Mouse (Mus musculus): ENCODE data around the gene Cdca5. TPM values are rescaled to one million over a fixed set of nuclear protein-coding genes. Genes with fewer than 3 reads are reported as not detected.

Cdca5 gene
- polyA plus RNA-seq, 1 experiment from 2014 or later = 43.5 TPM

- Histone ChIP-seq H3K27ac (no peak within 1 kb of the TSS), H3K9me3 (no peaks in the 10 kb centered on the region), H3K4me1 (no peaks in the 10 kb centered on the region), H3K27me3 (ENCODE audit: insufficient read depth, poor library complexity, severe bottlenecking) (no peaks in the 10 kb centered on the region), H3K36me3 (peaks cover 66% of the 10 kb centered on the region), H3K4me3 (no peak within 1 kb of the TSS)
- no peak for DNase-seq (ENCODE audit: low spot score)
- 81% methylated on average over 7 of the region's 7 CpGs for WGBS
Measured at GRCm38 (mm10) chr19:6094119-6094518, 9.3 kb downstream of the Cdca5 start, which contains the start of gene AC131692.1. Gene AC131692.1, plus strand, starts transcription at chr19:6094419.

GRCm38 (mm10) chr19:6097847-6098246 is 13.1 kb downstream of the Cdca5 start:
- Histone ChIP-seq H3K4me1 (no peaks in the 10 kb centered on the region), H3K9me3 (no peaks in the 10 kb centered on the region), H3K27me3 (ENCODE audit: insufficient read depth, poor library complexity, severe bottlenecking) (no peaks in the 10 kb centered on the region), H3K36me3 (peaks cover 41% of the 10 kb centered on the region), H3K4me3 (no peak overlapping the region), H3K27ac (no peak overlapping the region)
- no peak for DNase-seq (ENCODE audit: low spot score)
- 89% methylated on average over 3 of the region's 3 CpGs for WGBS

GRCm38 (mm10) chr19:6101186-6101585 is 16.4 kb downstream of the Cdca5 start:
- Histone ChIP-seq H3K27ac (no peak overlapping the region), H3K27me3 (ENCODE audit: insufficient read depth, poor library complexity, severe bottlenecking) (no peaks in the 10 kb centered on the region), H3K4me1 (peaks cover 12% of the 10 kb centered on the region), H3K9me3 (no peaks in the 10 kb centered on the region), H3K4me3 (no peak overlapping the region), H3K36me3 (peaks cover 19% of the 10 kb centered on the region)
- WGBS = 70% methylated on average over 6 of the region's 6 CpGs
- DNase-seq (ENCODE audit: low spot score) = no peak

- Histone ChIP-seq H3K9me3 (no peaks in the 10 kb centered on the region), H3K27ac (no peak overlapping the region), H3K4me1 (peaks cover 17% of the 10 kb centered on the region), H3K4me3 (no peak overlapping the region), H3K36me3 (peaks cover 19% of the 10 kb centered on the region), H3K27me3 (ENCODE audit: insufficient read depth, poor library complexity, severe bottlenecking) (no peaks in the 10 kb centered on the region)
- WGBS = 66% methylated on average over 6 of the region's 6 CpGs
- DNase-seq (ENCODE audit: low spot score) = no peak
Measured at GRCm38 (mm10) chr19:6102169-6102853, 17.5 kb downstream of the Cdca5 start.

GRCm38 (mm10) chr19:6104476-6104875 is 19.7 kb downstream of the Cdca5 start:
- H3K9me3 ChIP-seq = no peaks in the 10 kb centered on the region
- H3K27me3 ChIP-seq (ENCODE audit: insufficient read depth, poor library complexity, severe bottlenecking) = no peaks in the 10 kb centered on the region
- peaks cover 17% of the 10 kb centered on the region for H3K4me1 ChIP-seq
- no peak overlapping the region for H3K4me3 ChIP-seq
- peaks cover 6% of the 10 kb centered on the region; the same call in 1 of the 2 replicates for H3K36me3 ChIP-seq
- DNase-seq (ENCODE audit: low spot score) = no peak
- no peak overlapping the region for H3K27ac ChIP-seq
- WGBS = 54% methylated on average over 4 of the region's 4 CpGs

- no peaks in the 10 kb centered on the region for H3K9me3 ChIP-seq
- no peak for DNase-seq (ENCODE audit: low spot score)
- H3K4me3 ChIP-seq = no peak within 1 kb of the TSS
- H3K27ac ChIP-seq = no peak within 1 kb of the TSS
- WGBS = 81% methylated on average over 7 of the region's 7 CpGs
- H3K27me3 ChIP-seq (ENCODE audit: insufficient read depth, poor library complexity, severe bottlenecking) = no peaks in the 10 kb centered on the region
- no peaks in the 10 kb centered on the region for H3K36me3 ChIP-seq
- peaks cover 17% of the 10 kb centered on the region for H3K4me1 ChIP-seq
Measured at GRCm38 (mm10) chr19:6105586-6105985, 20.8 kb downstream of the Cdca5 start, which contains the start of gene Naaladl1. Gene Naaladl1, plus strand, starts transcription at chr19:6105782.

GRCm38 (mm10) chr19:6113116-6113515 is 28.3 kb downstream of the Cdca5 start:
- Histone ChIP-seq H3K36me3 (peaks cover 41% of the 10 kb centered on the region), H3K27ac (no peak overlapping the region), H3K27me3 (ENCODE audit: insufficient read depth, poor library complexity, severe bottlenecking) (no peaks in the 10 kb centered on the region), H3K4me3 (no peak overlapping the region), H3K9me3 (no peaks in the 10 kb centered on the region), H3K4me1 (peaks cover 20% of the 10 kb centered on the region)
- no peak for DNase-seq (ENCODE audit: low spot score)
- 62% methylated on average over 6 of the region's 6 CpGs for WGBS

GRCm38 (mm10) chr19:6116113-6116850 is 31.5 kb downstream of the Cdca5 start:
- Histone ChIP-seq H3K36me3 (peaks cover 45% of the 10 kb centered on the region), H3K27ac (no peak overlapping the region), H3K27me3 (ENCODE audit: insufficient read depth, poor library complexity, severe bottlenecking) (no peaks in the 10 kb centered on the region), H3K9me3 (no peaks in the 10 kb centered on the region), H3K4me1 (peaks cover 27% of the 10 kb centered on the region), H3K4me3 (peak overlapping the region; percentile 92)
- no peak for DNase-seq (ENCODE audit: low spot score)
- WGBS = 89% methylated on average over 15 of the region's 15 CpGs

- H3K27ac ChIP-seq = peak overlapping the region; percentile 97
- no peaks in the 10 kb centered on the region for H3K9me3 ChIP-seq
- peaks cover 42% of the 10 kb centered on the region for H3K36me3 ChIP-seq
- peaks cover 37% of the 10 kb centered on the region for H3K4me1 ChIP-seq
- DNase-seq (ENCODE audit: low spot score) = peak; percentile 80
- H3K4me3 ChIP-seq = peak overlapping the region; percentile 92
- WGBS = 4% methylated on average over 32 of the region's 32 CpGs
- H3K27me3 ChIP-seq (ENCODE audit: insufficient read depth, poor library complexity, severe bottlenecking) = no peaks in the 10 kb centered on the region
Measured at GRCm38 (mm10) chr19:6117346-6117985, 32.7 kb downstream of the Cdca5 start.

GRCm38 (mm10) chr19:6117986-6118676 is 33.3 kb downstream of the Cdca5 start, which contains the start of gene Sac3d1:
Gene Sac3d1, minus strand, starts transcription at chr19:6118650.
- WGBS = under 1% methylated on average over 65 of the region's 77 CpGs

GRCm38 (mm10) chr19:6118677-6119185 is 33.9 kb downstream of the Cdca5 start:
- no peaks in the 10 kb centered on the region for H3K9me3 ChIP-seq
- DNase-seq (ENCODE audit: low spot score) = no peak
- H3K27me3 ChIP-seq (ENCODE audit: insufficient read depth, poor library complexity, severe bottlenecking) = no peaks in the 10 kb centered on the region
- peak overlapping the region; percentile 92 for H3K4me3 ChIP-seq
- peaks cover 37% of the 10 kb centered on the region for H3K4me1 ChIP-seq
- peaks cover 33% of the 10 kb centered on the region for H3K36me3 ChIP-seq
- H3K27ac ChIP-seq = peak overlapping the region; percentile 97
- WGBS = 2% methylated on average over 8 of the region's 8 CpGs

More at GRCm38 (mm10) chr19:6117986-6118676, 33.3 kb downstream of the Cdca5 start, which contains the start of gene Sac3d1:
- Histone ChIP-seq H3K36me3 (peaks cover 35% of the 10 kb centered on the region), H3K4me1 (peaks cover 37% of the 10 kb centered on the region), H3K27me3 (ENCODE audit: insufficient read depth, poor library complexity, severe bottlenecking) (no peaks in the 10 kb centered on the region), H3K4me3 (peak within 1 kb of the TSS; percentile 92), H3K9me3 (no peaks in the 10 kb centered on the region), H3K27ac (peak within 1 kb of the TSS; percentile 97)
- peak; percentile 96 for DNase-seq (ENCODE audit: low spot score)

- DNase-seq (ENCODE audit: low spot score) = no peak
- 20% methylated on average over 19 of the region's 19 CpGs for WGBS
- Histone ChIP-seq H3K27ac (peak overlapping the region; percentile 70; the same call in 1 of the 2 replicates), H3K27me3 (ENCODE audit: insufficient read depth, poor library complexity, severe bottlenecking) (no peaks in the 10 kb centered on the region), H3K4me3 (peak overlapping the region; percentile 39), H3K4me1 (peaks cover 24% of the 10 kb centered on the region), H3K36me3 (peaks cover 4% of the 10 kb centered on the region; the same call in 1 of the 2 replicates), H3K9me3 (no peaks in the 10 kb centered on the region)
Measured at GRCm38 (mm10) chr19:6121761-6122160, 37.0 kb downstream of the Cdca5 start.

All from heart, embryonic 10.5 days (tissue).